In the genomic region with DNA sequence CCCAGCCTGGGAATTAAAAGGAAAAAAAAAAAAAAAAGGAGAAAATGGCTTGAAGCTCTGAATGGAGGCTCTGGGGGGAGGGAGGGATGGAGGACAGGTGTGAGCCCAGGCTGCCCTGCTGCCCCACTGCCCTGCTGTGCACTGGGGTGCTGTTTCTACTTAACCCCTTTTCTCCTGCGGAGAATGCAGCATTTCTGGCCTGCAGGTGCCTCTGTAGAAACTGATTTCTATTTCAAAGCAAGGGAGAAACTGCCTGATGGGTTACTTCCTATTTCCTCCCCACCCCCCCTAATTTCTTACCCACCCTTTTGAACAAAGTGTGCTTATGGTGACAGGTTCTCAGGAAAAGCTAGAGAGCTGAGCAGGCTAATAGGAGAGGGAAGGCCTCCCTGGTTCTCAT, we compare ENCODE assay signal across 18 mouse cellular contexts.
DNase-seq lines count a peak whose midpoint lies in the region; ATAC-seq and TF ChIP-seq lines count a peak whose summit lies in the region.
"Had no signal": no experiment of that assay in that cellular context is flagged by ENCODE, and none has a peak within 500 bp of the region (broad histone marks: within the 10 kb centered on the region; RNA-seq: fewer than 3 reads in every experiment).

No protein-coding gene starts in this region.

- no peaks in the 10 kb centered on the region for H3K36me3 ChIP-seq in forebrain, embryonic 13.5 days (ENCODE audit: poor library complexity, severe bottlenecking)
- H3K36me3 ChIP-seq in forebrain, embryonic 10.5 days (replicated peaks) = no peaks in the 10 kb centered on the region
- H3K36me3 ChIP-seq in forebrain, postnatal 0 days (ENCODE audit: insufficient read depth) = no peaks in the 10 kb centered on the region
- no peaks in the 10 kb centered on the region for H3K36me3 ChIP-seq in hindbrain, postnatal 0 days (ENCODE audit: insufficient read depth, low read length)
- H3K36me3 ChIP-seq in neural tube, embryonic 14.5 days (ENCODE audit: control insufficient read depth, insufficient read depth, low read length) = no peaks in the 10 kb centered on the region
- H3K36me3 ChIP-seq: embryonic facial prominence, embryonic 13.5 days; limb, embryonic 10.5 days had no signal

- no peak for ATAC-seq in forebrain, embryonic 13.5 days
- no peak for ATAC-seq in forebrain, postnatal 0 days
- no peak for ATAC-seq in hindbrain, postnatal 0 days
- ATAC-seq in neural tube, embryonic 14.5 days (ENCODE audit: low read depth) = no peak
- ATAC-seq: inflammation-experienced regulatory T-cells, adult 6 months had no signal

- no peak for DNase-seq in forebrain, embryonic 10.5 days (ENCODE audit: extremely low spot score, low spot score)
- DNase-seq in forebrain, postnatal 0 days = no peak
- DNase-seq in hindbrain, postnatal 0 days (ENCODE audit: low spot score) = no peak
- DNase-seq in adrenal gland, adult 8-10 months = no peak
- DNase-seq in cerebellum, adult 11 months = no peak
- DNase-seq in spleen, adult 18-20 months = no peak
- DNase-seq: adrenal gland, postnatal 10 days; cerebellum, adult 8-10 months; heart, postnatal 10 days; lung, embryonic 14.5 days; lung, postnatal 4 days had no signal

- TF ChIP-seq CTCF in forebrain, postnatal 0 days (IDR thresholded peaks at IDR 0.05; ENCODE audit: low read depth) = no peak
- no peak for TF ChIP-seq CTCF in hindbrain, postnatal 0 days (IDR thresholded peaks at IDR 0.05; ENCODE audit: low read depth)

- H3K27me3 ChIP-seq in forebrain, embryonic 13.5 days = no peaks in the 10 kb centered on the region
- H3K27me3 ChIP-seq in forebrain, embryonic 10.5 days (ENCODE audit: poor library complexity, severe bottlenecking) = peaks cover 15% of the 10 kb centered on the region
- H3K27me3 ChIP-seq in forebrain, postnatal 0 days (ENCODE audit: insufficient read depth, low read length) = no peaks in the 10 kb centered on the region
- H3K27me3 ChIP-seq in hindbrain, postnatal 0 days (ENCODE audit: insufficient read depth, low read length) = no peaks in the 10 kb centered on the region
- H3K27me3 ChIP-seq in neural tube, embryonic 14.5 days (ENCODE audit: control insufficient read depth, insufficient read depth, low read length) = no peaks in the 10 kb centered on the region
- H3K27me3 ChIP-seq: embryonic facial prominence, embryonic 13.5 days had no signal

- H3K9ac ChIP-seq in forebrain, embryonic 13.5 days = no peak overlapping the region
- H3K9ac ChIP-seq in forebrain, postnatal 0 days = no peak overlapping the region
- H3K9ac ChIP-seq in hindbrain, postnatal 0 days (replicated peaks; ENCODE audit: low read length) = no peak overlapping the region; the same call in 1 of the 2 replicates
- no peak overlapping the region; the same call in 1 of the 2 replicates for H3K9ac ChIP-seq in neural tube, embryonic 14.5 days (replicated peaks; ENCODE audit: low read depth, low read length)
- H3K9ac ChIP-seq: embryonic facial prominence, embryonic 13.5 days; lung, embryonic 14.5 days had no signal

- peaks cover 41% of the 10 kb centered on the region for H3K4me1 ChIP-seq in forebrain, embryonic 13.5 days
- H3K4me1 ChIP-seq in forebrain, embryonic 10.5 days = peaks cover 36% of the 10 kb centered on the region
- peaks cover 9% of the 10 kb centered on the region; the same call in 1 of the 2 replicates for H3K4me1 ChIP-seq in forebrain, postnatal 0 days (ENCODE audit: insufficient read depth)
- peaks cover 4% of the 10 kb centered on the region; the same call in 1 of the 2 replicates for H3K4me1 ChIP-seq in hindbrain, postnatal 0 days (ENCODE audit: insufficient read depth, low read length)
- H3K4me1 ChIP-seq in neural tube, embryonic 14.5 days (ENCODE audit: control insufficient read depth, insufficient read depth, low read length) = peaks cover 22% of the 10 kb centered on the region

- no peak overlapping the region for H3K27ac ChIP-seq in forebrain, embryonic 13.5 days
- no peak overlapping the region for H3K27ac ChIP-seq in forebrain, embryonic 10.5 days
- H3K27ac ChIP-seq in forebrain, postnatal 0 days (ENCODE audit: low read depth, low read length) = no peak overlapping the region
- no peak overlapping the region for H3K27ac ChIP-seq in hindbrain, postnatal 0 days
- no peak overlapping the region for H3K27ac ChIP-seq in neural tube, embryonic 14.5 days (ENCODE audit: low read depth, low read length)
- H3K27ac ChIP-seq: embryonic facial prominence, embryonic 13.5 days; left cerebral cortex, adult 2 months; limb, embryonic 10.5 days had no signal

- no peak overlapping the region for H3K4me3 ChIP-seq in forebrain, embryonic 13.5 days
- no peak overlapping the region for H3K4me3 ChIP-seq in forebrain, embryonic 10.5 days
- H3K4me3 ChIP-seq in forebrain, postnatal 0 days (ENCODE audit: low read depth, low read length) = no peak overlapping the region
- H3K4me3 ChIP-seq in hindbrain, postnatal 0 days (ENCODE audit: low read length) = no peak overlapping the region
- H3K4me3 ChIP-seq in neural tube, embryonic 14.5 days (ENCODE audit: low read depth, low read length) = peak overlapping the region; percentile 7; the same call in 1 of the 2 replicates
- H3K4me3 ChIP-seq: embryonic facial prominence, embryonic 13.5 days; left cerebral cortex, adult 2 months; limb, embryonic 10.5 days had no signal

- WGBS in forebrain, embryonic 13.5 days = 13% methylated on average over 1 of the region's 1 CpGs
- 37% methylated on average over 1 of the region's 1 CpGs for WGBS in forebrain, embryonic 10.5 days
- 46% methylated on average over 1 of the region's 1 CpGs for WGBS in forebrain, postnatal 0 days
- WGBS in hindbrain, postnatal 0 days = 50% methylated on average over 1 of the region's 1 CpGs
- WGBS in neural tube, embryonic 14.5 days = 27% methylated on average over 1 of the region's 1 CpGs

- peak overlapping the region; percentile 28 for H3K4me2 ChIP-seq in forebrain, embryonic 13.5 days
- peak overlapping the region; percentile 13; the same call in 1 of the 2 replicates for H3K4me2 ChIP-seq in forebrain, postnatal 0 days (ENCODE audit: low read depth)
- H3K4me2 ChIP-seq in hindbrain, postnatal 0 days (ENCODE audit: low read depth, low read length) = peak overlapping the region; percentile 63
- peak overlapping the region; percentile 61 for H3K4me2 ChIP-seq in neural tube, embryonic 14.5 days (ENCODE audit: low read depth, low read length)
- H3K4me2 ChIP-seq: embryonic facial prominence, embryonic 13.5 days; liver, embryonic 11.5 days; lung, embryonic 14.5 days had no signal

- H3K9me3 ChIP-seq in forebrain, embryonic 13.5 days (replicated peaks) = no peaks in the 10 kb centered on the region
- H3K9me3 ChIP-seq in forebrain, embryonic 10.5 days = no peaks in the 10 kb centered on the region
- no peaks in the 10 kb centered on the region for H3K9me3 ChIP-seq in forebrain, postnatal 0 days (ENCODE audit: low read length)
- H3K9me3 ChIP-seq in hindbrain, postnatal 0 days (ENCODE audit: low read length) = no peaks in the 10 kb centered on the region
- no peaks in the 10 kb centered on the region for H3K9me3 ChIP-seq in neural tube, embryonic 14.5 days (ENCODE audit: control insufficient read depth, low read length)
- H3K9me3 ChIP-seq: embryonic facial prominence, embryonic 13.5 days; limb, embryonic 10.5 days had no signal

Comparison
In these comparisons a context has a peak if more than half of its experiments do, and no peak if none do; other contexts are left out.
1. H3K4me2 ChIP-seq: peak in every context shown above with its lines; median percentile 63 in hindbrain, postnatal 0 days; 61 in neural tube, embryonic 14.5 days; 28 in forebrain, embryonic 13.5 days; 13 in forebrain, postnatal 0 days.